Mouse (Mus musculus): Measurements from ENCODE around the gene Wdr73. TPM values are rescaled to one million over a fixed set of nuclear protein-coding genes. Genes with fewer than 3 reads are reported as not detected.

Gene Wdr73
- polyA plus RNA-seq, 1 experiment from 2014 or later: 32.8 TPM

DNA sequence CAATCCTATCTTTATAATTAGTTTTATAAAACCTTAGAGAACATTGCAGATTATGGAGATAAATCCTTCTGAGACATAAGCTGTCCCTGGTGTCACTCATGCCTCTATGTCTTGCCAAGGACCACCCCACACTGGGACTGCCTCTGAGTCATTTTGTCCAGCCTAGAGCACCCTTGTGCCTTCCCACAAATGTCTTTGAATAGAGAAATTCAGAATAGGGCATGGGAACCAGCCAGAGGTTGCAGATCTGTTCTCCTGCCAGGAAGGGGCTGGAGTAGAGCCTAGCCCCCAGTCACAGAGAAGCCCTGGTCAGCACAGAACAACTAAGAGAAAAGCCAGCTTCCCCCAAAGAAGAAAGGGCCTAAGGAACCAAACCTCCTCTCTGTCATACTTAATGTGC is 45.8 kb downstream of the Wdr73 start:
- Histone ChIP-seq H3K36me3 (ENCODE audit: control insufficient read depth, insufficient read depth, low read length) (no peaks in the 10 kb centered on the region), H3K4me2 (ENCODE audit: low read length) (no peak overlapping the region), H3K27me3 (ENCODE audit: control insufficient read depth, insufficient read depth, low read length) (no peaks in the 10 kb centered on the region), H3K4me3 (replicated peaks; ENCODE audit: low read depth, low read length) (no peak overlapping the region), H3K4me1 (ENCODE audit: control insufficient read depth, insufficient read depth, low read length) (0 out of 2 replicates have a peak, but pooled peaks cover 3% of the 10 kb centered on the region), H3K9me3 (ENCODE audit: control insufficient read depth, low read length) (no peaks in the 10 kb centered on the region), H3K9ac (replicated peaks; ENCODE audit: low read length) (no peak overlapping the region), H3K27ac (replicated peaks; ENCODE audit: low read depth, low read length) (no peak overlapping the region)
- DNase-seq (no peak), ATAC-seq (ENCODE audit: low FRiP score, low TSS enrichment) (no peak)

DNA sequence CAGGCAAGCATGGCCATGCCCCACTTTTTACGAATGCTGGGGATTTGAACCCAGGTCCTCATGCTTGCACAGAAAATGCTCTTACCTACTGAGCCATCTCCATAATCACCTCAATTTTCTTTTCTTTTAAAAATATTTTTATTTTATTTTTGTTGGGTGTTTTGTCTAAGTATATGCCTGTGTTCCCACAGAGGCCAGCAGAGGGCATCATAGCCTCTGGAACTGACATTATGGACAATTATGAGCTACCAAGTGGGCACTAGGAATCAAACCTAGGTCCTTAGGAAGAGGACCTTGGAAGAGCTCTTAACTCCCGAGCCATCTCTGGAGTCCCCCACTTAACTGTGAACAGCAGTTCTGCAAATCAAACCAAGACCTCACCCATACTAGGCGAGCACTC is 47.9 kb downstream of the Wdr73 start:
- Histone ChIP-seq H3K9me3 (ENCODE audit: control insufficient read depth, low read length) (no peaks in the 10 kb centered on the region), H3K9ac (replicated peaks; ENCODE audit: low read length) (no peak overlapping the region), H3K4me2 (ENCODE audit: low read length) (no peak overlapping the region), H3K36me3 (ENCODE audit: control insufficient read depth, insufficient read depth, low read length) (no peaks in the 10 kb centered on the region), H3K4me1 (ENCODE audit: control insufficient read depth, insufficient read depth, low read length) (no peaks in the 10 kb centered on the region), H3K27ac (replicated peaks; ENCODE audit: low read depth, low read length) (no peak overlapping the region), H3K27me3 (ENCODE audit: control insufficient read depth, insufficient read depth, low read length) (no peaks in the 10 kb centered on the region), H3K4me3 (replicated peaks; ENCODE audit: low read depth, low read length) (no peak overlapping the region)
- DNase-seq (no peak), ATAC-seq (ENCODE audit: low FRiP score, low TSS enrichment) (no peak)
- 96% methylated on average over 3 of the region's 3 CpGs for WGBS

DNA sequence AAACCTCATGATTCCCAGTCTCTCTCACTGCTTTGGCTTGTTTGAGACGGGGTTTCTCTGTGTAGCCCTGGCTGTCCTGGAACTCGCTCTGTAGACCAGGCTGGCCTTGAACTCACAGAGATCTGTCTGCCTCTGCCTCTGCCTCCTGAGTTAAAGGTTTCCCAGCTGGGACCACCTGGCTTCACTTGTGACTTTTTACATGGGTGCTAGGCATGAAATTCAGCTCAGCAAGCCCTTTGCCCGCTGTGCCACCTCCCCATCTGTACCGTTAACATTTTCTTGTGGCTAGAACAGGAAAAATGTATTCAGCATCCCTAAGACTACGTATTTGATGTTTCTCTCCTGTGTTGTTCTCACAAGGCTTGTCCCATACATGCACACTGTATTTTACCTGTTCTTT is 50.5 kb downstream of the Wdr73 start:
- Histone ChIP-seq H3K4me3 (replicated peaks; ENCODE audit: low read depth, low read length) (no peak overlapping the region), H3K4me1 (ENCODE audit: control insufficient read depth, insufficient read depth, low read length) (no peaks in the 10 kb centered on the region), H3K9ac (replicated peaks; ENCODE audit: low read length) (no peak overlapping the region), H3K4me2 (ENCODE audit: low read length) (no peak overlapping the region), H3K27me3 (ENCODE audit: control insufficient read depth, insufficient read depth, low read length) (no peaks in the 10 kb centered on the region), H3K27ac (replicated peaks; ENCODE audit: low read depth, low read length) (no peak overlapping the region), H3K36me3 (ENCODE audit: control insufficient read depth, insufficient read depth, low read length) (no peaks in the 10 kb centered on the region), H3K9me3 (ENCODE audit: control insufficient read depth, low read length) (no peaks in the 10 kb centered on the region)
- ATAC-seq (ENCODE audit: low FRiP score, low TSS enrichment): no peak
- no peak for DNase-seq
- 81% methylated on average over 5 of the region's 5 CpGs for WGBS

DNA sequence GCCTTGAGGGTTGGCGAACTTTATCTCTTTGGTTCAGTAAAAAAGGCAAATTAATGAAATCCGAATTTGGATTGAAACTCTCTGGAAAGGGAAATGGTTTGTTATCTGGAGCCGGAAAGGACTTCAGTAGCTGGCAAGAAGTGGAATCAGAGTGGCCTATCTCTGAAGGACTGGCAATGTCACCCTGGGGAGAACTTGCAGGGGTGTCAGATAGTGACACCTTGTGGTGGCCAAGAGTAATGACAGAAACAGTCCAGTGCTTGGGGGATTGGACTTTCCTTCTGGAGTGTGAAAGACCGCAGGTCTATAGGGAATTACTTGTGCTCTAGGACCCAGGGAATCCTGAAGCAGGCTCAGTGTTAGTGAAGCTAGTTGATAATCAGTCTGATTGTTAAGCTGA is 51.4 kb downstream of the Wdr73 start:
- Histone ChIP-seq H3K27ac (replicated peaks; ENCODE audit: low read depth, low read length) (no peak overlapping the region), H3K36me3 (ENCODE audit: control insufficient read depth, insufficient read depth, low read length) (no peaks in the 10 kb centered on the region), H3K9ac (replicated peaks; ENCODE audit: low read length) (no peak overlapping the region), H3K4me2 (ENCODE audit: low read length) (no peak overlapping the region), H3K4me1 (ENCODE audit: control insufficient read depth, insufficient read depth, low read length) (no peaks in the 10 kb centered on the region), H3K27me3 (ENCODE audit: control insufficient read depth, insufficient read depth, low read length) (no peaks in the 10 kb centered on the region), H3K4me3 (replicated peaks; ENCODE audit: low read depth, low read length) (no peak overlapping the region), H3K9me3 (ENCODE audit: control insufficient read depth, low read length) (no peaks in the 10 kb centered on the region)
- DNase-seq (peak; percentile 85), ATAC-seq (ENCODE audit: low FRiP score, low TSS enrichment) (peak; percentile 31; the same call in 1 of the 2 replicates)
- 25% methylated on average over 4 of the region's 4 CpGs for whole genome bisulfite sequencing

DNA sequence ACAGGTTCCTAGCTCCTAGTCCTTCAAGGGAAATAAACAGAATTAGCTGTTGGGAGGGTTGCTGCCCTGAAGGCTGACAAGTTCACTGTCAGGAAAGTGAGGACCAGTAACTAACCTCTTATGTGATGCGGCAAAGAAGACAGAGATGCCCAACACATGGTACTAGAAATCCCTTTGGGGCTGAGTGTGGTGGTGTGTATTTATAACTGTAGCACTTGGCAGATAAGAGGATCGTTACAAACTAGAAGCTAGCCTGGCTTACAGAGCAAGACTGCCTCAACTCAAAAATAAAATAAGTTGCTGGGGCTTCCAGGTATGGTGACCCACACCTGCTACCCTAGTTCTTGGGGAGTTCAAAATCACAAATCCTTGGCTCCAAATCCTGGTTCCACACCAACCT is 51.8 kb downstream of the Wdr73 start:
- no peak for ATAC-seq (ENCODE audit: low FRiP score, low TSS enrichment)
- DNase-seq: no peak
- Histone ChIP-seq H3K9me3 (ENCODE audit: control insufficient read depth, low read length) (no peaks in the 10 kb centered on the region), H3K4me2 (ENCODE audit: low read length) (no peak overlapping the region), H3K4me1 (ENCODE audit: control insufficient read depth, insufficient read depth, low read length) (no peaks in the 10 kb centered on the region), H3K36me3 (ENCODE audit: control insufficient read depth, insufficient read depth, low read length) (no peaks in the 10 kb centered on the region), H3K9ac (replicated peaks; ENCODE audit: low read length) (no peak overlapping the region), H3K27me3 (ENCODE audit: control insufficient read depth, insufficient read depth, low read length) (no peaks in the 10 kb centered on the region), H3K4me3 (replicated peaks; ENCODE audit: low read depth, low read length) (no peak overlapping the region), H3K27ac (replicated peaks; ENCODE audit: low read depth, low read length) (no peak overlapping the region)
- WGBS: 93% methylated on average over 2 of the region's 2 CpGs

DNA sequence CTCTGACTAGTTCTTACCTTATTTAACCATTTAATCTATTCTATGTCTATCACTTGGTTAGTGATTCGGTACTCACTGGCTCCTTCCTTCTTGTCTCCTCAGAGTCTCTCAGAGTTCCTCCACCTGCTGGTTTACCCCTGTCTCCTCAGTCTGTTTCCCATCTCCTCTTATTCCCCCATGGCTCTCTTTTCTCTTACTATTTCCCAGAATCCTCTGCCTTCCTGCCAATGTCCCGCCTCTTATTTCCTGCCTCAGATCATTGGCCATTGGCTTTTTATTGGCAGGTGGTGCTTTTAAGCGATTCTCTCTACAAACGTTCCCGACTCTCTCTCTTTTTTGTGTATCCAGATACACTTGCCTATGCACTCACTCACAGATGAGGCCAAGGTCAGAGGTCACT is 54.4 kb downstream of the Wdr73 start:
- Histone ChIP-seq H3K9me3 (ENCODE audit: control insufficient read depth, low read length) (no peaks in the 10 kb centered on the region), H3K9ac (replicated peaks; ENCODE audit: low read length) (no peak overlapping the region), H3K4me2 (ENCODE audit: low read length) (no peak overlapping the region), H3K27ac (replicated peaks; ENCODE audit: low read depth, low read length) (no peak overlapping the region), H3K27me3 (ENCODE audit: control insufficient read depth, insufficient read depth, low read length) (no peaks in the 10 kb centered on the region), H3K36me3 (ENCODE audit: control insufficient read depth, insufficient read depth, low read length) (no peaks in the 10 kb centered on the region), H3K4me1 (ENCODE audit: control insufficient read depth, insufficient read depth, low read length) (no peaks in the 10 kb centered on the region), H3K4me3 (replicated peaks; ENCODE audit: low read depth, low read length) (no peak overlapping the region)
- WGBS: 89% methylated on average over 5 of the region's 5 CpGs
- no peak for DNase-seq
- ATAC-seq (ENCODE audit: low FRiP score, low TSS enrichment): no peak

DNA sequence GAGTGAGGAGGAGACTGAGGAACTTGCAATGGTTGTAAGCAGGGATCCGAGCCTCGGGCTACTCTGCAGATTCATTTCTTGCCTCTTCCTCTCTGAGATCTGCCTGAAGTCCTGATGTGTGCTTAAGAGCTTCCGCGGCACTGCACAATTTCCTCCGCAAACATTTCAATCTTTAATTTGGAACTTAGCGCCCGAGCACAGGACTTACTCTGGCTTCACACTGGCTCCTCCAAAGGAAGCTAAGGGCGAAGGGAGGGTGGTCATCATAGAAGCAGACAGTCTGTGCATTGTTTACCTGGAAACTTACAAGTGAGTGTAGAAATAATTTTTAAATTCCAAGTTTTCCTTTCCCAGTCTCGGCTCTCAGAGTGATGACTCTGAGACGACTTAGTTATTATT is 54.8 kb downstream of the Wdr73 start:
- Histone ChIP-seq H3K9ac (replicated peaks; ENCODE audit: low read length) (no peak overlapping the region), H3K27me3 (ENCODE audit: control insufficient read depth, insufficient read depth, low read length) (no peaks in the 10 kb centered on the region), H3K4me2 (ENCODE audit: low read length) (no peak overlapping the region), H3K36me3 (ENCODE audit: control insufficient read depth, insufficient read depth, low read length) (no peaks in the 10 kb centered on the region), H3K27ac (replicated peaks; ENCODE audit: low read depth, low read length) (no peak overlapping the region), H3K4me1 (ENCODE audit: control insufficient read depth, insufficient read depth, low read length) (no peaks in the 10 kb centered on the region), H3K4me3 (replicated peaks; ENCODE audit: low read depth, low read length) (no peak overlapping the region), H3K9me3 (ENCODE audit: control insufficient read depth, low read length) (no peaks in the 10 kb centered on the region)
- ATAC-seq (ENCODE audit: low FRiP score, low TSS enrichment): no peak
- DNase-seq: no peak
- WGBS: 89% methylated on average over 10 of the region's 10 CpGs

DNA sequence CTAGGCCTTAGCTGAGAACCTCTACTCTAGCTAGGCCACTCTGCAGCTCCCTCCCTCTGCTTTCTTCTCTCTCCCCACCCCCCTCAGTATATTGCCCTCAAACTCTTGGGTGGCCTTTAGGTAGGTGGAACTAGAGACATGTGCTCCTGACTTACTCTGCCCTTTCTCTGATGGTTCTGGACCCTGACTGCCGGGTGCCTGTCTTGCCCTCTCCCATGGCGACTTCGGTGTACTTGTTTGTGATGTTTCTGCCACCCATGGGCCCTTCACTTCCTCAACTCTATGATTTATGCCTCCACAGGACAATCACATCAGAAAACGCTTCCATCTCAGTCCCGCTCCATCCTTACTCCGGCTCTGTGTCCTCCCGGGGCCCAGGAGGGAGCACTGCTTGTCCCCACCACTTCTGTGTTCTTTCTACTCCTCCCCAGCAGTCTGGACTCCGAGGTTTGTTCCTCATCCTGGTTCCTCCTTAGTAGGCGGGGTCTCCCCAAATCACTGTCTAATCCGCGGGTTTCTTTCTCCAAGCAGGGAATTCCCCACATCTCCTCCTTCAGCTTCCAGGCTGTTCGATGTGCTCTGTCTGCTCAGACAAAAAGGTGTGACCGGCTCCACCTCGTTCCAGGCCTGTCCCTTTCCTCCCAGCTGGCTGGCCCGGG is 55.3 kb downstream of the Wdr73 start:
- Histone ChIP-seq H3K4me1 (ENCODE audit: control insufficient read depth, insufficient read depth, low read length) (no peaks in the 10 kb centered on the region), H3K36me3 (ENCODE audit: control insufficient read depth, insufficient read depth, low read length) (no peaks in the 10 kb centered on the region), H3K9ac (replicated peaks; ENCODE audit: low read length) (no peak overlapping the region), H3K9me3 (ENCODE audit: control insufficient read depth, low read length) (no peaks in the 10 kb centered on the region), H3K27ac (replicated peaks; ENCODE audit: low read depth, low read length) (no peak overlapping the region), H3K4me3 (replicated peaks; ENCODE audit: low read depth, low read length) (no peak overlapping the region), H3K27me3 (ENCODE audit: control insufficient read depth, insufficient read depth, low read length) (no peaks in the 10 kb centered on the region), H3K4me2 (ENCODE audit: low read length) (no peak overlapping the region)
- 78% methylated on average over 15 of the region's 15 CpGs for WGBS
- ATAC-seq (ENCODE audit: low FRiP score, low TSS enrichment): no peak
- no peak for DNase-seq

DNA sequence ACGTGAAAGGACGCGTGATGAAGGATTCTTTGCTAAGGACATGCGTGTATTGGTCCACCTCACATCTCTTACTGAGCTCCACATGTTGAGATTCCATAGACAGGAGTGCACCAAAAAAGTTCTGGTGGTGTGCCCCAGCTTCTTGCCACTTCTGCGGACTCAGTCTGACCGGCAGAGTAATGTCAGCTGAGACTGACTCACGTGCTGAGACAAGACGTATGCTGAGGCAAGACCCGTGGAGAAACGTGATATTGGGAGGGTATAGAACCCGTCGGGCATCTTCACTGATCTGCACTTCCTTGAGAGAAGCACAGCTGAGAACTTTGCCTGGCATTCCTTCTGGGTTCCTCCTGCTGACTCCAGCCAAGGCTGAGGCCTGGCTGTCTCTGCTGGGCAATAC is 56.4 kb downstream of the Wdr73 start:
- Histone ChIP-seq H3K36me3 (ENCODE audit: control insufficient read depth, insufficient read depth, low read length) (no peaks in the 10 kb centered on the region), H3K27me3 (ENCODE audit: control insufficient read depth, insufficient read depth, low read length) (no peaks in the 10 kb centered on the region), H3K4me1 (ENCODE audit: control insufficient read depth, insufficient read depth, low read length) (no peaks in the 10 kb centered on the region), H3K9me3 (ENCODE audit: control insufficient read depth, low read length) (no peaks in the 10 kb centered on the region), H3K4me3 (replicated peaks; ENCODE audit: low read depth, low read length) (no peak overlapping the region), H3K4me2 (ENCODE audit: low read length) (no peak overlapping the region), H3K9ac (replicated peaks; ENCODE audit: low read length) (no peak overlapping the region), H3K27ac (replicated peaks; ENCODE audit: low read depth, low read length) (no peak overlapping the region)
- no peak for ATAC-seq (ENCODE audit: low FRiP score, low TSS enrichment)
- no peak for DNase-seq
- 97% methylated on average over 12 of the region's 12 CpGs for WGBS

All from midbrain, embryonic 14.5 days (tissue).